Mouse (Mus musculus): ENCODE measurements around the gene Mansc4.
A peak's percentile ranks its signal among the peaks of the same experiment; 100 is the strongest.

Mansc4 gene

DNA sequence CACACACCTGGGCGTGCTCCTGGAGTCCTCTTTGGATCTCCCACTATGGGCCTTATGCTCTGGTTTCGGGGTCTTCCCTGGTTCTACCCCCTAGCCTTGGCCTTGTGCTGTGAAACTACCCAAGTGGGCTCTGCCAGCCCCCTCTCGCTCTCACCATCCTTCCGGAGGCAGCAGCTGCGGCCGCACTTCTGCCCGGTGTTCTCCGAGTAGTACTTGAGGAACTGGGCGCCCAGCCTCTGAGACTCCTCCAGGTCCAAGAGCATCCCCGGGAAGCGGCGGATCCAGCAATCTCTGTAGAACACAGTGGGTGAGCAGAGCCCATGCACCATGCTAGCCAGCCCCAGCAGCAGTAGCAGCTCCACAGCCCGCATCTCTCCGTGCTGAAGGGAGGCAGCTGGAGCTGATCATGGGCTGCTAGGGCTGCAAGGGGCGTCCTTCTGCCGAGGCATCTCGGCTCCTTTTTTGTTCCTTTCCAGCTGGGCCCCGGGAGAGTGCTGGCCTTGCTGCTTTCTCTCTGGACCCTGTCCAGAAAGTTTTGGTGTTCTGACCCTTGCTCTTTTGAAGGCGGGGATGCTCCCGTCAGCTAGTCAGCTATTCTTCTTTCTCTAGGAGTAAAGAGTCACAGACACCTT, at the start of gene Mansc4:
Mansc4 (minus strand) TSS at position 439 of the 632 bp plus-strand sequence.
- no peak for DNase-seq

DNA sequence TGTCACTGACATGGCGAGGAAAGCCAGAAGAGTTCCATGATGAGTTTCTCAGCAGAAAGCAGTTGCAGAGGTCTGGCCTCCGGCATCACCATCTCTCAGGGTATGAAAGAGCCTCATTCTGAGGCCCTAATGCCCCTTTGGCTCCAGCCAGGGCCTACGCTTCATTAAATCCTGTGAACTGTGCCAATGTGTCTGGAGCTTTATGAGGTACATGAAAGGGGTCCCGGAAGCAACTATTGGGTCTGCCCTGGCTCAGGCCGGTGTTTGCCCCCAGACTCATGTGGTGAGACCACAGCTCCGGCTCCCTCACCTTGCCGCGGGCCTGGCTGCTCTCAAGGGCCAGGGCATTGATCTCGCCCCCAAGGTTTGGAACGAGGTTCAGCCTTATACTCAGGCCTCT, 40.4 kb upstream of the Mansc4 start:
- DNase-seq, result no peak

- no peak for DNase-seq
Observed at GRCm38 (mm10) chr6:147121320-147121719, 34.5 kb upstream of the Mansc4 start.

DNA sequence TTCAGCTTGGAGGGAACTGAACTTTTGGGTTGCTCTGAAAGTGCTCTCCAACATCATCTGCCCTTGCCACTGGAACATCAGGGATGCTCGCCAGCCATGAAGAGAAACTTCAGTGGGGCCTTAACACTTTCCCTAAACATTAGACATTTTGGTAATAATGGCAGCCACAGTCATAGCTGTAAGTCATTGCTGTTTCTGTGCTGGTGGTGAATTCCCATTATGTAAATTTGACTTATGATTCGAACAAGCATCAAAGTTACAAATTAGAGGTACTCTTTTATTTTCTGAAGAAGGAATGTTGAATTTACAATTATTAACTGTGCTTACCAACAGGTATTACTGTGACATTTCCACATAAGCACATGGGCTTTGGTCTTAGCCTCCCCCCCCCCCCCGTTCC, 31.4 kb upstream of the Mansc4 start:
- no peak for DNase-seq

DNA sequence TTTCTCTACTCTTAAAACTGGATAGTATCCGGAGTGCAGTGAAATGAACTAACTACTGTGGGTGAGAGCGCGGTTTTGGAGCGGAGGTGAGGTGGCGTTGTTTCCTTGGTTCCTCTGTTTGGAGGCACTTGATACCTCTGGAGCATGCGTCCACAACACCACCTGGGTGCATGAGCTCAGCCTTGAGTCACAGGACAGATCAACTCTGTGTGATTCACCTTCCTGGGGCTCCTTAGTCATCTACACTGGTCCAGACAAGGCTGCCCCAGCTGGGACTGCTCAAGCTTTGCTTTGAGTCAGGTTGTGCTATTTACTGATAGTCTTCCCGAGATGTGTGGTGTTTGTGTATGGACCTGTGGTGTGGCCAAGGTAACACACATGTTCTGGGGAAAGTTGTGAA, 30.9 kb upstream of the Mansc4 start:
- DNase-seq, result no peak

GRCm38 (mm10) chr6:147116579-147116978, 29.7 kb upstream of the Mansc4 start:
- peak; percentile 83 for DNase-seq

DNA sequence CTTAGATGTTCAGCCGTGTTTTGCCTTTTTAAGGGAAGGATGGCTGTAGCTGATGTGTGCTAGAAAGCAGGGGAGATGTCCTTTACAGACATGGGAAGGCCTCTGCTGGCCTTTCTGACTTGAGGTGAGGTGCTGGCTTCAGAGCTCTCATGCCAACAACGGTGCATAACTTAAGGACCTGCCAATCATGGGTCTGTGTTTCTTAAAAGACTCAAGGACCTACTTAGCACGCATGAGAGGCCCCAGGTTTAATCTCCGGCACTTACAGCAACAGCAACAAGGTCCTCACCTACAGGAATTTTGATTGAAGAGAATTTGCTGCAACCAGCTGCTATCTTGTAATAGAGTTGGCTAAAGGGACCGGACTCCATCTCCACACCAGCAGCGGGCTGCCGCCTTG, 22.5 kb upstream of the Mansc4 start:
- DNase-seq, result no peak

DNA sequence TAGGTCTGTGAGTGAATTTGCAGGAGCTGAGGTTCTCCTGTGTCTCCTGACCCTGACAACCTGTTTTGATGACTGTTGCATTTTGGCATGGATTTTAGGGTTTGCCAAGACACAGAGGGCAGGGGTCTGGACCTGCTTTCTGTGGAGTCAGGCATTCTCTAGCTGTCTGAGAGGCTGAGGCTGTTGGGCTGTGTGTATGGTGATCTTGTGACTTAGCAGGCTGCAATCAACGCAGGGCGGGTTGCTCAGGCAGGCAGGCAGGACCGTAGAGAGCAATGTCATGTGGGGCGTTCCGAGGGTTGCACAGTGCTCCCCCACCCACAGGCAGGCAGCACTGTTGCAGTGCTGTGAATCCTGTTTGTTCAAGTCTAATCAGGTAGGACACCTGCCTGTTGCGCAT, 19.9 kb upstream of the Mansc4 start:
- no peak for DNase-seq

DNA sequence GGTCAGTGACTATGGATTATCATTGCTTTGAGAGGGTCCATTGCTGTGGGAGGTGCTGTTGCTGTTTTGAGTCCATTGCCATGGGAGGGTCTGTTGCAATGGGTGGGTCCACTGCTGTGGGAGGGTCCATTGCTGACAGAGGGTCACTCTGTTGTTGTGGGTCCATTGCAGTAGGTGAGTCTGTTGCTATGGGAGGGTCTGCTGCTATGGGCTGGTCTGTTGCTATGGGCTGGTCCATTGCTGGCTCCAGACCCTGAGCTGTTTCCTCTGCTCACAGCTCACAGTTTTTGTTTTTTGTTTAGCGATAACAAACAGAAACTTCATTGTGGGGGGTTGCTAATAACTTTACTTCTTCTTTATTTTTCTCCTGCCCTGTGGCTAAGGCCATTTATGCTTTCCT, 18.7 kb upstream of the Mansc4 start:
- no peak for DNase-seq

GRCm38 (mm10) chr6:147102293-147102692, 15.5 kb upstream of the Mansc4 start:
- no peak for DNase-seq

DNA sequence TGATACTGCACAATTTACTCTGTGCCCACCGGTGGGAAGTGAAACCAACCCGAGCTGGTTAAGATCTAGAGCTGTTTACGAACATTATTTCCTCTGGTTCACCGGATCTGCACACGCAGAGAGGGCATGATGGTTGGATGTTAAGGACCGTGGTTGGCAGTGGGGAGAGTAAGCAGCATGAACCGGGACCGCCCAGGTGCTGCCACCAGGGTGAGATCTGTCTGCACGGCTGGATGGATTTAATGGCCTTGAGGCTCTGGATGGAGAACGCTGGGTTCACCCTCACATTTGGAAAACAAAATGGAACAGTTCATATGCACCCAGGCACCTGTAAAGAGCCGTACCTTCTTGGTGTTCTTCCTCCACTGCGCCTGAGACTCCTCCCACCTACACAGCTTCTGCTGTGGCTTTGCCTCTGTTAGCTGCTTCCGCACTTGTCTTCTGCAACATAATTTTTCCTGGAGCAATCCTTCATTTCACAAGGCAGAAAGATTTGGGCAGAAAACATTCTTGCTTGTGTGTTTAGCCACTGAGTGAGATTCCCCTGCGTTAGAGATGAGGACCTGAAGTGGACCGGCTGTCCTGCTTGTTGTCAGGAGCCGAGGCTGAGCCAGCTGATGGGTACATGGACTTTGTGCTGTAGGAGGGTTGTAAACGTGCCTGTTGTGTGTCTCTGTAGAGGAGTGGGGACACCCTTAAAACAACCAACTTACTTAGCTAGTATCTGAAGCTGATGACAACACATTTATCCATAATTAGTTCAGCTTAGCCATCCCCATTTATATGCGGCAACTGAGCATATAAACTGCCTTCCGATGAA, 12.8 kb upstream of the Mansc4 start:
- no peak for DNase-seq

- DNase-seq, result no peak
Observed at GRCm38 (mm10) chr6:147097346-147097929, 10.6 kb upstream of the Mansc4 start.

GRCm38 (mm10) chr6:147096934-147097333, 10.1 kb upstream of the Mansc4 start:
- no peak for DNase-seq

- DNase-seq, result no peak
Observed at GRCm38 (mm10) chr6:147096109-147096508, 9.3 kb upstream of the Mansc4 start.

GRCm38 (mm10) chr6:147094771-147095170, 7.9 kb upstream of the Mansc4 start:
- no peak for DNase-seq

DNA sequence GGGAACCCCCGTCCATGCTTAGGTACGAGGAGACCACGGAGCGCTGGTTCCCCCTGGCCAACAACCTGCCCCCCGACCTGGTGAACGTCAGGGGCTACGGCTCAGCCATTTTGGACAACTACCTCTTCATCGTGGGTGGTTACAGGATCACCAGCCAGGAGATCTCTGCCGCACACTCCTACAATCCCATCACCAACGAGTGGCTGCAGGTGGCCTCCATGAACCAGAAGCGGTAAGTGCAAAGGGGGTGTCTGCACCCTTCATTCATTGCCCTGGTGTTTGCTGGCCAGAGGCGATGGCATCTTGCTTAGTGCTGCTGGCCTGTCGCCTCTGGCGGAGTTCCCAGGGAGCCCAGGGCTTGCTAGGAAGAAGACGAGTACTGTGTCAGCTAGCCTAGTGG, 5.3 kb upstream of the Mansc4 start:
- peak; percentile 60 for DNase-seq

DNA sequence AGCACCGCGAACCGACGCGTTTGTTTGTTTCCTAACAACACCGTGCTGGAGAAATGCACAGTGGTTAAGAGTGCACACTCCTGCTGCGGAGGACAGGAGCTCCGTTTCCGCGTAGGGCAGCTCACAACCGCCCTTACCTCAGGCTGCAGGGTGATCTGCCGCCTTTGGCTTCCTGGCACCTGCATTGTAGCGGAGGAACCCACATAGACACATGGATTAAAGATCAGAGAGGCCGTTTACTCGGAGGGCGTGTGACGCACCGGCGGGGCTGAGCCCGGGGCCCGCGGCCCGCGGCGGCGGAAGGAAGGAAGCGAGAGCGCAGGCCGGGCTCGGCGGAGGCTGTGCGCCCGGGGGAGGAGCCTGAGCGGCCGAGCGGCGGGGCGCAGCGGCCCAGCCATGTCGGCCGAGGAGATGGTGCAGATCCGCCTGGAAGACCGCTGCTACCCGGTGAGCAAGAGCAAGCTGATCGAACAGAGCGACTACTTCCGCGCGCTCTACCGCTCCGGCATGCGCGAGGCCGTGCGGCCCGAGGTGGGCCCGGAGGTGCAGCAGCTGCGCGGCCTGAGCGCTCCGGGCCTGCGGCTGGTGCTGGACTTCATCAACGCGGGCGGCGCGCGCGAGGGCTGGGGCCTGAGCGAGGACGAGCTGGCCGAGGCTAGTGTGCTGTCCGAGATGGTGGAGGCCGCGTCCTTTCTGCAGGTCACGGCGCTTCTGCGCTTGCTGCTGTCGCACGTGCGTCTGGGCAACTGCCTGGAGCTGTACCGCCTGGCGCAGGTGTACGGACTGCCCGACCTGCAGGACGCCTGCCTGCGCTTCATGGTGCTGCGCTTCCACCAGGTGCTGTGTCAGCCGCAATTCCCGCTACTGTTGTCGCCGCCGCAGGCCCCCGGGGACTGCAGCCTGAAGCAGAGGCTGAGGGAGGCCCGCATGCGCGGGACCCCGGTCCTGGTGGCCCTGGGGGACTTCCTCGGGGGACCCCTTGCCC, 4.6 kb upstream of the Mansc4 start, which contains the start of gene Klhl42:
Klhl42 (plus strand) TSS at position 244 of the 985 bp plus-strand sequence.
- DNase-seq, result peak; percentile 76

- DNase-seq, result no peak
Observed at GRCm38 (mm10) chr6:147090191-147090590, 3.4 kb upstream of the Mansc4 start.

GRCm38 (mm10) chr6:147088517-147088916, 1.7 kb upstream of the Mansc4 start:
- no peak for DNase-seq

DNA sequence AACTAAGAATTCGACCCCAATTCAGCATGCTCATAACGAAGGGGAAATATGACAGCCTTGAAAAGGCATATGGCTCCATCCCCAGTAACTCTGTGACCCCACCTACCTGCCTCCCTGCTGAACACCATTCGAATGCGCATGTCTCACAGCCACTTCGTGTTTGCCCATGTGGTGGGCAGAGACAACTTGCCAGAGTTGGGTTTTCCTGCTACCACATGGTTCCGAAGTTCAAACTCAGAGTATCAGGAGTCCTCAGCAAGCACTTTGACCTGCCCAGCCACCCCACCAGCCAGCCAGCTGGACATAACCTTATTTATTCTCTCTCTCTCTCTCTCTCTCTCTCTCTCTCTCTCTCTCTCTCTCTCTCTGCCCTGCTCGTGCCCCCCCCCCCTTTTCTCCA, 904 bp upstream of the Mansc4 start:
- no peak for DNase-seq

GRCm38 (mm10) chr6:147085398-147086040, 1.3 kb downstream of the Mansc4 start:
- no peak for DNase-seq

DNA sequence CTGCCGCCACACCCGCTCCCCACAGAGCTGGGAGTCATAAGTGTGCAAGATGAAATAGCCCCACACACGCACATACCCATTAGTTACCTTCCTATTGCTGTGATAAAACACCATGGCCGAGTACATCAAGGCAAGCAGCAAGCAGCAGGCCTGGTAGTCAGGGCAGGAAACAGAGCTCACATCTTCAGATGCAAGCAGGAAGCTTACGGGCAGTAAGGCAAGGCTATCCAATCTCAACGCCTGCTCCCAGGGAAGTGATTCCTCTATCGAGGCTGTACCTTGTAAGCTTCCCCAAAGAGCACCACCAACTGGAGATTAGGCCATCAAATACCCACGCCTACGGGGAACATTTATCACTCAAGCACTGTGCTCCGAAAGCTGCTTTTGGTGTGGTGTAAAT, 6.9 kb downstream of the Mansc4 start:
- no peak for DNase-seq
